ENCODE assay signal across 9 mouse cellular contexts in the genomic region with DNA sequence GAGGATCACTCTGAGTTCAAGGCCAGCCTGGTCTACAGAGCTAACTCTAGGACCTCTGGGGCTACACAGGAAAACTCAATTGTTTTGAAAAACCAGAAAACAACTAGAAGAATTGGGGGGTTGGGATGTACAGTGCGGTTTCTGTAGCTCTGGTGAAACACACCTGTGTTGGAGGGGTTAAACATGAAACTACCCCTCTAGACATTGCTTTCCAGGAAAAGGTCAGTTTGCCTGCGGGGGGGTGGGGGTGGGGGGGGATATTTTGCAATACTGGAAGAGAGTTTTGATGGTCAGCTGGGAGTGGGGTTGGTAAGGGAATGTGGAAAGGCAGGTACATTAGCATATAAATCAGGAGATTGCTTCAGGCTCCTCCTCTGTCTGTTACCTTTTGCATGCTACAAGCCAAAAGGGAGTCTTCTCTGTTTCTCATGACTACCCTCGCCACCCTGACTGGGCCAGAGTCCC. TPM values are rescaled to one million over a fixed set of nuclear protein-coding genes. Genes with fewer than 3 reads are reported as not detected.
DNase-seq lines count a peak whose midpoint lies in the region; ATAC-seq and TF ChIP-seq lines count a peak whose summit lies in the region.
"Had no signal": no experiment of that assay in that cellular context is flagged by ENCODE, and none has a peak within 500 bp of the region (broad histone marks: within the 10 kb centered on the region; RNA-seq: fewer than 3 reads in every experiment).

No protein-coding gene starts in this region.

- no peaks in the 10 kb centered on the region for H3K27me3 ChIP-seq in thymus, adult 2 months (ENCODE audit: control insufficient read depth, insufficient read depth, low read length)
- H3K27me3 ChIP-seq in liver, embryonic 13.5 days: no peaks in the 10 kb centered on the region

- intact Hi-C loops in gastrocnemius, adult 2 months (cut with DNase I): loop anchor here (5.0 kb wide), 2 partner anchors 80 to 140 kb away; a partner anchor contains a TSS
- intact Hi-C loops in gastrocnemius, postnatal 14 days (cut with DNase I; ENCODE audit: low total_unique reads): no loop called here

- TF ChIP-seq POLR2A in thymus, adult 2 months (IDR thresholded peaks at IDR 0.05; ENCODE audit: control insufficient read depth, extremely low read depth, insufficient read depth, low read length, poor library complexity): no peak

- peak overlapping the region; percentile 91 for H3K27ac ChIP-seq in gastrocnemius, adult 2 months
- peak overlapping the region; percentile 43; the same call in 1 of the 2 replicates for H3K27ac ChIP-seq in thymus, adult 2 months (ENCODE audit: control insufficient read depth, insufficient read depth, low read length)
- H3K27ac ChIP-seq in liver, embryonic 13.5 days: peak overlapping the region; percentile 97

- DNase-seq in gastrocnemius, adult 2 months: no peak
- DNase-seq in gastrocnemius, postnatal 14 days: no peak
- no peak for DNase-seq in thymus, adult 2 months
- no peak for DNase-seq in thymus, postnatal 14 days
- DNase-seq in liver, embryonic 13.5 days: no peak
- DNase-seq in urinary bladder, postnatal 36 days (ENCODE audit: low spot score in 2 of 2): no peak
- DNase-seq in urinary bladder, adult 18-20 months (ENCODE audit: low spot score in 2 of 2): no peak

- no peaks in the 10 kb centered on the region for H3K36me3 ChIP-seq in thymus, adult 2 months (ENCODE audit: control insufficient read depth, insufficient read depth, low read length)
- peaks cover 5% of the 10 kb centered on the region; the same call in 1 of the 2 replicates for H3K36me3 ChIP-seq in liver, embryonic 13.5 days

- H3K9ac ChIP-seq in liver, embryonic 13.5 days: peak overlapping the region; percentile 92

- peak overlapping the region; percentile 88 for H3K4me2 ChIP-seq in liver, embryonic 13.5 days

- no peak for ATAC-seq in liver, embryonic 13.5 days (ENCODE audit: low read depth)
- no peak for ATAC-seq in granulocyte monocyte progenitor cell, adult 5-6 weeks (replicated peaks; ENCODE audit: poor library complexity, severe bottlenecking)

- WGBS in thymus, adult 2 months: 58% methylated on average over 3 of the region's 3 CpGs
- WGBS in liver, embryonic 13.5 days (ENCODE audit: insufficient replicate concordance): 61% methylated on average over 3 of the region's 3 CpGs

- H3K9me3 ChIP-seq in liver, embryonic 13.5 days (replicated peaks): no peaks in the 10 kb centered on the region

- no peak for TF ChIP-seq CTCF in gastrocnemius, adult 2 months (IDR thresholded peaks at IDR 0.05)
- no peak for TF ChIP-seq CTCF in thymus, adult 2 months (IDR thresholded peaks at IDR 0.05; ENCODE audit: borderline replicate concordance, control insufficient read depth, extremely low read depth, insufficient read depth, low read length, poor library complexity)

- H3K4me1 ChIP-seq in thymus, adult 2 months (replicated peaks; ENCODE audit: control insufficient read depth, insufficient read depth, low read length): peaks cover 22% of the 10 kb centered on the region
- H3K4me1 ChIP-seq in liver, embryonic 13.5 days (replicated peaks): peaks cover 72% of the 10 kb centered on the region

- H3K4me3 ChIP-seq in gastrocnemius, adult 2 months: peak overlapping the region; percentile 71
- no peak overlapping the region for H3K4me3 ChIP-seq in thymus, adult 2 months (ENCODE audit: control insufficient read depth, insufficient read depth, low read length)
- H3K4me3 ChIP-seq in liver, embryonic 13.5 days (replicated peaks): peak overlapping the region; percentile 34

RNA-seq across cellular contexts. Expression of a gene that starts 1.7 kb away (rescaled TPM):
- 10 to 100 TPM; 13.5 to 13.8 TPM for total RNA-seq in gastrocnemius, adult 2 months (2021)
- 10 to 100 TPM; 13.3 to 13.4 TPM for total RNA-seq in gastrocnemius, postnatal 14 days (2021)
- 253 and 269 TPM in 2 replicates for polyA plus RNA-seq in thymus, adult 2 months (2012; rRNA removed)
- 10.1 and 10.5 TPM in 2 replicates for polyA plus RNA-seq in liver, embryonic 13.5 days (2015; fragmentation: Nextera tagmentation; extraction: Ambion mirVana)
- total RNA-seq in granulocyte monocyte progenitor cell, adult 5-6 weeks (2014; fragmentation: Nextera tagmentation): 11.3 and 20.1 TPM in 2 replicates
- 13.6 and 17.0 TPM in 2 replicates for total RNA-seq in granulocyte monocyte progenitor cell, adult 5-6 weeks (2017)

RNA-seq across cellular contexts. Expression of a gene that starts 6.8 kb away (rescaled TPM):
- 1 to 10 TPM in 1 of 2 experiments, under 1 TPM in 1; 0.46 to 2.6 TPM for total RNA-seq in gastrocnemius, adult 2 months (2021)
- under 1 TPM; 0.55 to 0.62 TPM for total RNA-seq in gastrocnemius, postnatal 14 days (2021)
- polyA plus RNA-seq in thymus, adult 2 months (2012; rRNA removed): 2.9 TPM in 2 replicates
- polyA plus RNA-seq in liver, embryonic 13.5 days (2015; fragmentation: Nextera tagmentation; extraction: Ambion mirVana): 0.09 and 0.20 TPM in 2 replicates
- not detected in 2 replicates for total RNA-seq in granulocyte monocyte progenitor cell, adult 5-6 weeks (2014; fragmentation: Nextera tagmentation)
- not detected in 2 replicates for total RNA-seq in granulocyte monocyte progenitor cell, adult 5-6 weeks (2017)

RNA-seq across cellular contexts. Expression of a gene that starts 20.0 kb away (rescaled TPM):
- total RNA-seq in gastrocnemius, adult 2 months (2021): not detected
- total RNA-seq in gastrocnemius, postnatal 14 days (2021): not detected
- polyA plus RNA-seq in thymus, adult 2 months (2012; rRNA removed): not detected in 2 replicates
- not detected in 2 replicates for polyA plus RNA-seq in liver, embryonic 13.5 days (2015; fragmentation: Nextera tagmentation; extraction: Ambion mirVana)
- not detected in 2 replicates for total RNA-seq in granulocyte monocyte progenitor cell, adult 5-6 weeks (2014; fragmentation: Nextera tagmentation)
- total RNA-seq in granulocyte monocyte progenitor cell, adult 5-6 weeks (2017): not detected in 2 replicates
- total RNA-seq: layer of hippocampus, postnatal 25 days had no signal

RNA-seq across cellular contexts. Expression of a gene that starts 37.8 kb away (rescaled TPM):
- 10 to 100 TPM in 1 of 2 experiments, 1 to 10 TPM in 1; 9.6 to 14.1 TPM for total RNA-seq in gastrocnemius, adult 2 months (2021)
- 10 to 100 TPM; 24.2 to 32.0 TPM for total RNA-seq in gastrocnemius, postnatal 14 days (2021)
- 55.2 and 62.3 TPM in 2 replicates for polyA plus RNA-seq in thymus, adult 2 months (2012; rRNA removed)
- polyA plus RNA-seq in liver, embryonic 13.5 days (2015; fragmentation: Nextera tagmentation; extraction: Ambion mirVana): 16.5 and 19.7 TPM in 2 replicates
- 8.6 and 14.9 TPM in 2 replicates for total RNA-seq in granulocyte monocyte progenitor cell, adult 5-6 weeks (2014; fragmentation: Nextera tagmentation)
- total RNA-seq in granulocyte monocyte progenitor cell, adult 5-6 weeks (2017): 10.8 and 11.4 TPM in 2 replicates

Comparison
In these comparisons a context has a peak if more than half of its experiments do, and no peak if none do; other contexts are left out.
1. H3K27ac ChIP-seq: peak in every context shown above with its lines; median percentile 97 in liver, embryonic 13.5 days; 91 in gastrocnemius, adult 2 months; 43 in thymus, adult 2 months.